Mouse (Mus musculus) T-cell, adult 2 months (primary cell): ENCODE data around the gene Scarb1.
"Not testable (repeated sequence)": the region's sequence is repeated elsewhere in the genome, so short reads cannot be mapped to it uniquely, and the experiment has no call there.

Experiments used
- DNase-seq: peaks from one replicate; pipeline ENCODE4 v3.0.0; 2022; ENCODE audit warnings: low spot score

Gene Scarb1

GRCm38 (mm10) chr5:125340547-125341262 lies at the start of gene Scarb1:
Scarb1 (minus strand) TSS chr5:125341094.
- DNase-seq = peak; percentile 77

- peak; percentile 79 for DNase-seq
Measured at GRCm38 (mm10) chr5:125389579-125390441, 48.9 kb upstream of the Scarb1 start, which contains the start of gene Ubc. Ubc (minus strand) TSS chr5:125390202.

GRCm38 (mm10) chr5:125389131-125389578 lies 48.3 kb upstream of the Scarb1 start, which contains the start of gene Gm10382:
Gm10382 (plus strand) TSS chr5:125389322.
- peak; percentile 91 for DNase-seq

- DNase-seq = no peak
Measured at GRCm38 (mm10) chr5:125388358-125389092, 47.6 kb upstream of the Scarb1 start.

GRCm38 (mm10) chr5:125387295-125387694 lies 46.4 kb upstream of the Scarb1 start:
- not testable (repeated sequence) for DNase-seq

GRCm38 (mm10) chr5:125385215-125385940 lies 44.5 kb upstream of the Scarb1 start:
- DNase-seq = no peak

- DNase-seq = no peak
Measured at GRCm38 (mm10) chr5:125384512-125385214, 43.8 kb upstream of the Scarb1 start.

- no peak for DNase-seq
Measured at GRCm38 (mm10) chr5:125383637-125384420, 42.9 kb upstream of the Scarb1 start.

GRCm38 (mm10) chr5:125382673-125383558 lies 42.0 kb upstream of the Scarb1 start:
- DNase-seq = peak; percentile 43

GRCm38 (mm10) chr5:125381954-125382672 lies 41.2 kb upstream of the Scarb1 start:
- DNase-seq = no peak

- DNase-seq = no peak
Measured at GRCm38 (mm10) chr5:125378919-125379318, 38.0 kb upstream of the Scarb1 start.

GRCm38 (mm10) chr5:125377214-125377613 lies 36.3 kb upstream of the Scarb1 start:
- DNase-seq = no peak

GRCm38 (mm10) chr5:125375871-125376270 lies 35.0 kb upstream of the Scarb1 start:
- no peak for DNase-seq

- DNase-seq = no peak
Measured at GRCm38 (mm10) chr5:125372027-125372426, 31.1 kb upstream of the Scarb1 start.

- DNase-seq = no peak
Measured at GRCm38 (mm10) chr5:125370950-125371693, 30.2 kb upstream of the Scarb1 start.

- peak; percentile 73 for DNase-seq
Measured at GRCm38 (mm10) chr5:125368568-125368967, 27.7 kb upstream of the Scarb1 start.

GRCm38 (mm10) chr5:125368156-125368555 lies 27.3 kb upstream of the Scarb1 start:
- no peak for DNase-seq
